Mouse (Mus musculus): ENCODE data around the gene Prdm8. TPM values are rescaled to one million over a fixed set of nuclear protein-coding genes. Genes with fewer than 3 reads are reported as not detected.

The Prdm8 gene
- polyA plus RNA-seq, 1 experiment from 2014 or later: not detected

- Histone ChIP-seq H3K27ac (replicated peaks) (no peak overlapping the region), H3K27me3 (no peaks in the 10 kb centered on the region), H3K4me2 (no peak overlapping the region), H3K9ac (no peak overlapping the region), H3K36me3 (replicated peaks) (no peaks in the 10 kb centered on the region), H3K4me1 (replicated peaks) (no peaks in the 10 kb centered on the region), H3K9me3 (replicated peaks) (no peaks in the 10 kb centered on the region), H3K4me3 (replicated peaks) (no peak overlapping the region)
- 55% methylated on average over 2 of the region's 2 CpGs for WGBS (ENCODE audit: insufficient replicate concordance)
- no peak for ATAC-seq (ENCODE audit: insufficient read depth)
Observed at GRCm38 (mm10) chr5:98226710-98227109, 59.7 kb downstream of the Prdm8 start.

GRCm38 (mm10) chr5:98229456-98229855 is 62.5 kb downstream of the Prdm8 start:
- Histone ChIP-seq H3K4me1 (replicated peaks) (no peaks in the 10 kb centered on the region), H3K27ac (replicated peaks) (no peak overlapping the region), H3K4me2 (no peak overlapping the region), H3K4me3 (replicated peaks) (no peak overlapping the region), H3K9me3 (replicated peaks) (no peaks in the 10 kb centered on the region), H3K36me3 (replicated peaks) (no peaks in the 10 kb centered on the region), H3K27me3 (no peaks in the 10 kb centered on the region), H3K9ac (no peak overlapping the region)
- ATAC-seq (ENCODE audit: insufficient read depth): no peak
- 59% methylated on average over 6 of the region's 6 CpGs for WGBS (ENCODE audit: insufficient replicate concordance)

GRCm38 (mm10) chr5:98238466-98238865 is 71.5 kb downstream of the Prdm8 start:
- H3K36me3 ChIP-seq (replicated peaks): no peaks in the 10 kb centered on the region
- no peak overlapping the region for H3K4me2 ChIP-seq
- no peak overlapping the region for H3K27ac ChIP-seq (replicated peaks)
- no peak overlapping the region for H3K9ac ChIP-seq
- H3K4me3 ChIP-seq (replicated peaks): no peak overlapping the region
- H3K9me3 ChIP-seq (replicated peaks): no peaks in the 10 kb centered on the region
- ATAC-seq (ENCODE audit: insufficient read depth): no peak
- 51% methylated on average over 6 of the region's 6 CpGs for WGBS (ENCODE audit: insufficient replicate concordance)
- no peaks in the 10 kb centered on the region for H3K4me1 ChIP-seq (replicated peaks)
- no peaks in the 10 kb centered on the region for H3K27me3 ChIP-seq

Other genes with a start within 250 kb of the Prdm8 start
- 6.0 and 6.8 TPM in 2 replicates for gene Antxr2, start 136.2 kb upstream of the Prdm8 start, polyA plus RNA-seq (2015; fragmentation: Nextera tagmentation; extraction: Ambion mirVana)
- gene Fgf5, start 87.0 kb downstream of the Prdm8 start, polyA plus RNA-seq (2015; fragmentation: Nextera tagmentation; extraction: Ambion mirVana): 0.15 TPM in 1 of 2 replicates, not detected in the other
- not detected in 2 replicates for gene Cfap299, start 162.1 kb downstream of the Prdm8 start, polyA plus RNA-seq (2015; fragmentation: Nextera tagmentation; extraction: Ambion mirVana)